Mouse (Mus musculus) liver, adult 2 months (tissue): ENCODE results near the gene Smg9.

Source experiments
- CTCF ChIP-seq: fragments of 200-500 bp; IDR thresholded peaks from 2 replicates; pipeline ENCODE4 v1.5.1; 2011; ENCODE audit warnings: low read depth, low read length, control low read depth
- POLR2A ChIP-seq: fragments of 200-500 bp; IDR thresholded peaks from 2 replicates; pipeline ENCODE4 v1.6.1; 2011; ENCODE audit warnings: low read length, control low read depth; ENCODE audit not compliant: insufficient read depth; ENCODE audit errors: extremely low read depth

GRCm38 (mm10) chr7:24357899-24358298 is 41.5 kb upstream of the Smg9 start:
- TF ChIP-seq POLR2A, result no peak
- peak; percentile 47 for TF ChIP-seq CTCF
